Mouse (Mus musculus) liver, postnatal 0 days (tissue): ENCODE measurements at regions not wholly inside any gene's neighbourhood (a gene's known extent, or its start where the extent isn't known, plus 50 kb on each side); places are given as distances from the start of the nearest gene placed in this dataset.

Experiments used
- CTCF ChIP-seq: sonication (generic); IDR thresholded peaks from 2 replicates; pipeline ENCODE4 v1.5.1; 2016; ENCODE audit warnings: antibody characterized with exemption, low read depth
- EP300 ChIP-seq: IDR thresholded peaks from 2 replicates; pipeline ENCODE4 v1.6.1; 2016; ENCODE audit warnings: antibody characterized with exemption, low read depth, mild to moderate bottlenecking

DNA sequence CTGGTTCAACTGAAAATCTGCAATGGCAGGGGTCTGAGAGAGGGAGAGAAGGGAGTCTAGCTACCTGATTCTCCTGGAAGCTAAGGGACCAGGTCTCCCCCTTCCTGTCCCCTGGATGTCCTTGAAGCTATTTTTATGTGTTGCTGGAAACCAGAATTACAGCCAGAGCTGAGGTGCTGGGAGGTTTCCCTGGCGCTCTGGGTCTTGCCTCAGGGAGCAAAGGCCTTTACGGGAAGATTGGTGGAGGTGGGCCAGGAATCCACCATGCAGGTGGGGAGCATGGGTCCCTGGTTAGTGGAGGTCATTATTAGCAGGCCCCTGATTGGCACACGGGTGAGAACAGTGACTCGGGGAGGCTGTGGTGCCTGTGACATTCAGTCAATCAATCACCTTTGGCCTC is 53.3 kb upstream of the Cstad start:
- TF ChIP-seq CTCF = no peak
- no peak for TF ChIP-seq EP300
